Mouse (Mus musculus) forebrain, embryonic 16.5 days (tissue): ENCODE measurements at regions not wholly inside any gene's neighbourhood (a gene's known extent, or its start where the extent isn't known, plus 50 kb on each side); places are given as distances from the start of the nearest gene placed in this dataset.

Source experiments
- ATAC-seq: fragments of 200-750 bp; cut with Nextera tagmentation; 2 replicates; pipeline ENCODE4 v1.8.0; 2017; ENCODE audit warnings: mild to moderate bottlenecking, moderate library complexity
- H3K27ac ChIP-seq: fragments of 300-500 bp; sonication (generic); 2 replicates; pipeline ENCODE4 v1.5.1; 2014; ENCODE audit warnings: low read length, control low read depth
- H3K27me3 ChIP-seq: fragments of 300-500 bp; sonication (generic); replicated peaks from 2 replicates; pipeline ENCODE4 v1.6.1; 2014; ENCODE audit warnings: low read length; ENCODE audit not compliant: control insufficient read depth, insufficient read depth
- H3K36me3 ChIP-seq: fragments of 300-500 bp; sonication (generic); 2 replicates; pipeline ENCODE4 v1.6.1; 2014; ENCODE audit not compliant: control insufficient read depth, insufficient read depth
- H3K4me1 ChIP-seq: fragments of 300-500 bp; sonication (generic); replicated peaks from 2 replicates; pipeline ENCODE4 v1.6.1; 2014; ENCODE audit warnings: low read length; ENCODE audit not compliant: control insufficient read depth, insufficient read depth
- H3K4me2 ChIP-seq: fragments of 300-500 bp; sonication (generic); 2 replicates; pipeline ENCODE4 v1.6.1; 2014; ENCODE audit warnings: mild to moderate bottlenecking, low read length, control low read depth
- H3K4me3 ChIP-seq: fragments of 300-500 bp; sonication (generic); replicated peaks from 2 replicates; pipeline ENCODE4 v1.5.1; 2014; ENCODE audit warnings: mild to moderate bottlenecking, low read length, control low read depth
- H3K9ac ChIP-seq: fragments of 300-500 bp; sonication (generic); replicated peaks from 2 replicates; pipeline ENCODE4 v1.6.1; 2014; ENCODE audit warnings: low read depth, low read length, control low read depth
- H3K9me3 ChIP-seq: fragments of 300-500 bp; sonication (generic); 2 replicates; pipeline ENCODE4 v1.6.1; 2016; ENCODE audit warnings: low read length; ENCODE audit not compliant: control insufficient read depth
- WGBS: fragments of 180-500 bp; shearing (Covaris S2); extraction: QIAGEN DNeasy Blood & Tissue Kit; methylation state at CpG from one replicate; pipeline ENCODE4 v1.1.7; 2014; 5-methylcytosine and 5-hydroxymethylcytosine counted together

DNA sequence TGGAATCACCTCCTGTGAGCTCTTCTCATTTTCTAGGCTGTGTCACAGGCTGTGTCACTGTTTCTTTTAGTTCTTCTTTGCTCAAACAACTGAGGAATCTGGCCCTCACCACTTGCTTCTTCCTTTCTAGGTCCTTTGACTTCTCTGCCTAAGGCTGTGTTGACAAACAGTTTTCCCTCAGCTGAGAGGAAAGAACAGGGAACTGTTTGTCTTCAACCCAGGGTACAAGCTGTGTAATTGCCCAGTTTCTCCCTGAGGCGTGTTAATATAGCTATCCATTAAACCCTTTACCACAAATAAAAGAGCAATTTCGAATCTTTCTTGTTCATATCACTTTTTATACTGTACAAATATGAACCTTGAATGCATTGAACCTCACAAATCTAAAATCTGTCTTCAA lies 542.1 kb downstream of the Nyap2 start:
- 79% methylated on average over 2 of the region's 2 CpGs for WGBS
- ATAC-seq, result no peak
- no peaks in the 10 kb centered on the region for H3K27me3 ChIP-seq
- H3K4me3 ChIP-seq, result no peak overlapping the region
- no peaks in the 10 kb centered on the region for H3K9me3 ChIP-seq
- no peak overlapping the region for H3K27ac ChIP-seq
- no peaks in the 10 kb centered on the region for H3K4me1 ChIP-seq
- no peak overlapping the region for H3K4me2 ChIP-seq
- no peaks in the 10 kb centered on the region for H3K36me3 ChIP-seq
- no peak overlapping the region for H3K9ac ChIP-seq

DNA sequence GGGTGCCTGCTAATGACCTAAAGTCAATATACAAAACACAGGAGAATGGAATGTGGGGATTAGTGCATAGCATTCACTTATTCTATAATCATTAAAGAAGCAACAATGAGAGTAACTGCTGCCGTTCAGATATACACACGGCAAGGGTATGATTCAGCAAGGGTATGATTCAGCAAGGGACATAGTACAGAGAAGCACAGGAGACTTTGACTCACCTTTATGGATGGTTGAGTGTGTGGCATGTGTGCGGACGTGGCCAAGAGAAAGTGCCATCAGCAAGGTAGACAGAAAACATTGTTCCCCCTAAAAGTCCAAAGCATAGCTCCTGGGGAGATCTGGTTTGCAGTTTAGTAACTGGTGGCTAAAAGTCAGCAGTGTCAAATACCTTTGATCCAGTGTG lies 547.4 kb downstream of the Nyap2 start:
- Histone ChIP-seq H3K27ac (no peak overlapping the region), H3K4me2 (no peak overlapping the region), H3K9me3 (no peaks in the 10 kb centered on the region), H3K9ac (no peak overlapping the region), H3K4me3 (no peak overlapping the region), H3K27me3 (no peaks in the 10 kb centered on the region), H3K4me1 (no peaks in the 10 kb centered on the region), H3K36me3 (no peaks in the 10 kb centered on the region)
- 58% methylated on average over 4 of the region's 4 CpGs for WGBS
- ATAC-seq, result no peak

DNA sequence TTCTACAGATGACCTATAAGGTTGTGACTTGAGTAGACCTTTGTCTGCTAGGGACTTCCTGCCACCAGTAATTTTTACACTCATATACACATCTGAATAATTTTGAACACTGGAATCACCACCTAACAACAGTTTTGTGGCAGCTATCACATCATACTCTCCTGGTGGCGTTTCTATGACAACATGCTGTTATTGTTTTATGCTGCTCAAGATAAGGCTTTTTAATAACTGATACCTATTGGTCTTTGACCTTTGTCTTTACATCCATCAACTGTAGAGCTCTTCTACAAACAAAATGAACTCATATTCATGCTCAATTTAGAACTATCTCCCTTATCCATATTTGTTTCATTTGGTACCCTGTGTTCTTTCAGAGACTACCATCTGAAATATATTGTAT lies 556.0 kb downstream of the Nyap2 start:
- H3K4me1 ChIP-seq, result no peaks in the 10 kb centered on the region
- ATAC-seq, result no peak
- H3K9ac ChIP-seq, result no peak overlapping the region
- no peaks in the 10 kb centered on the region for H3K36me3 ChIP-seq
- no peak overlapping the region for H3K4me2 ChIP-seq
- no peak overlapping the region for H3K4me3 ChIP-seq
- 81% methylated on average over 1 of the region's 1 CpGs for WGBS
- H3K9me3 ChIP-seq, result no peaks in the 10 kb centered on the region
- no peak overlapping the region for H3K27ac ChIP-seq
- no peaks in the 10 kb centered on the region for H3K27me3 ChIP-seq

GRCm38 (mm10) chr1:81637357-81637756 lies 560.6 kb downstream of the Nyap2 start:
- Histone ChIP-seq H3K36me3 (no peaks in the 10 kb centered on the region), H3K4me1 (no peaks in the 10 kb centered on the region), H3K9ac (no peak overlapping the region), H3K27ac (no peak overlapping the region), H3K4me2 (no peak overlapping the region), H3K4me3 (no peak overlapping the region), H3K9me3 (no peaks in the 10 kb centered on the region), H3K27me3 (no peaks in the 10 kb centered on the region)
- ATAC-seq, result no peak
- 89% methylated on average over 5 of the region's 5 CpGs for WGBS

- ATAC-seq, result peak; percentile 43; the same call in 1 of the 2 replicates
- Histone ChIP-seq H3K4me1 (no peaks in the 10 kb centered on the region), H3K27ac (no peak overlapping the region), H3K36me3 (no peaks in the 10 kb centered on the region), H3K4me3 (no peak overlapping the region), H3K4me2 (no peak overlapping the region), H3K27me3 (no peaks in the 10 kb centered on the region), H3K9ac (no peak overlapping the region), H3K9me3 (no peaks in the 10 kb centered on the region)
- 84% methylated on average over 9 of the region's 9 CpGs for WGBS
Observed at GRCm38 (mm10) chr1:81652990-81653717, 576.4 kb downstream of the Nyap2 start.

DNA sequence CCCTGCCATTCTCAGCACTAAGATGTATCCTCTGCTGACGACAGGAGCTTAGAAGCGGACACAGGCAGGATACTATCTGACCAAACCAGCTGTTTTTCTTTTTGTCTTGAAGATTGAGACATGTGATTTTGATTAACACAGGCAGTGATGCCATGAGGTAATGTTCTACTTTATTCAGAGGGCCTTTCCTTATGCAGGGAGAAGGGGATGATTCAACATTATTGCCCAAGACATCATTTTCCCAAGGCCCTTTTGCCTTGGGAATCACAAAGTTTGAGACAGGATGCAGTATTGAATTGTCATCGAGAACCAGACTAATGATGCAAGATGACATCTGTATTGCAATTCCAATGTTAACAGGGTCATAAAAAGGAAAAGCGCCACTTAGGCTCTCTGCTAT lies 571.7 kb upstream of the Gm9747 start:
- no peak for ATAC-seq
- Histone ChIP-seq H3K27ac (no peak overlapping the region), H3K4me1 (no peaks in the 10 kb centered on the region), H3K9me3 (no peaks in the 10 kb centered on the region), H3K4me2 (no peak overlapping the region), H3K4me3 (no peak overlapping the region), H3K36me3 (no peaks in the 10 kb centered on the region), H3K27me3 (no peaks in the 10 kb centered on the region), H3K9ac (no peak overlapping the region)
- 77% methylated on average over 4 of the region's 4 CpGs for WGBS

GRCm38 (mm10) chr1:81671142-81671541 lies 561.8 kb upstream of the Gm9747 start:
- Histone ChIP-seq H3K36me3 (no peaks in the 10 kb centered on the region), H3K27ac (no peak overlapping the region), H3K9ac (no peak overlapping the region), H3K27me3 (no peaks in the 10 kb centered on the region), H3K9me3 (no peaks in the 10 kb centered on the region), H3K4me3 (no peak overlapping the region), H3K4me2 (no peak overlapping the region), H3K4me1 (no peaks in the 10 kb centered on the region)
- 83% methylated on average over 2 of the region's 2 CpGs for WGBS
- no peak for ATAC-seq

DNA sequence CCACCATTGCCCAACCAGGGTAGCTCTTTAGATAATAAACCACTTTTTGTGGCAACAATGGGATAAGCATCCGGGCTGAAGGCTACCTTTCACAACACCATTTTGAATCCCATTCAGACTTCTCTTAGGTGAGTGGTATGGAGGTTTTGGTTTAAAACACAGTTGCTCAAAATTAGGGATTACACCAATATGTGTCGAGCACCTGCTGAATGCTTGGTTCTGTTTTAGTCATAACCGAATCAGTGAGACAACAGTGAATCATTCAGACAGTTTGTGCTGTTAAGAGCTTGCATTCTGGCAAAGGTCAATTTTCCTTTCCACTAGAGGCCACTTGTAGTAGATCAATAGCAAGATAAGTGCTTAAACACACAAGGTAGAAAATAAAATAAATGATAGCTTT lies 561.2 kb upstream of the Gm9747 start:
- ATAC-seq, result no peak
- no peak overlapping the region for H3K4me2 ChIP-seq
- H3K36me3 ChIP-seq, result no peaks in the 10 kb centered on the region
- 89% methylated on average over 3 of the region's 3 CpGs for WGBS
- H3K9ac ChIP-seq, result no peak overlapping the region
- no peaks in the 10 kb centered on the region for H3K4me1 ChIP-seq
- no peak overlapping the region for H3K27ac ChIP-seq
- no peaks in the 10 kb centered on the region for H3K27me3 ChIP-seq
- no peak overlapping the region for H3K4me3 ChIP-seq
- H3K9me3 ChIP-seq, result no peaks in the 10 kb centered on the region

DNA sequence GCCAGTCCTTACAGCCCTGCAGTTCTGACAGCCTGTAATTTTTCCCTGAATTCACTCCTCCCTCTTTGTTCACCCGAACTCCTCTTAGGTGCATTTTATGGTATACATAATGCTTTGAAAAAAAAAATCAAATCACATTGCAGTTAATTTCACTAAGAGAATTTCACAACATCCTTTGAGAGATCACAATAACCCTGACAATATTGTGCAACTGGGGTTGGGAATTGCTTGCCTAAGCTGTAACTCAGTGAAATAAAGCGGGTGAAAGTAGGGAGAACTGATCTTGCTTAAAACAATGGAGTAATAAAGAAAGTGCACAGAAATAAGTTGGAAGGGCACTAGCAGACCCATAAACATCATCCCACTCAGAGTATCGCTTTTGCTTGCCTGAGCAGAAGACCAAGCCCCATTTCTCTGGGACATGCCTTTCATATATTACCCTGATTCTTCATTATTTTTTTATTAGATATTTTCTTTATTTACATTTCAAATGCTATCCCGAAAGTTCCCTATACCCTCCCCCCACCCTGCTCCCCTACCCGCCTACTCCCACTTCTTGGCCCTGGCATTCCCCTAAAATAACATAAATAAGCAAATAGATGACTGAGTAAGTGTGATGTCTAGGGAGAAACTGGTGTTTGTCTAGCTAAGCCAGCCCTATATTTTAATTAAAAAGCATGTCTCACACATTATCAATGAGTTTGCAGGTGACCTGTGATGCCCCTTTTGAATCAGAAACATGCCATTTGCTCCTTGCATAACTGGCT lies 557.2 kb upstream of the Gm9747 start:
- H3K4me2 ChIP-seq, result no peak overlapping the region
- H3K4me3 ChIP-seq, result no peak overlapping the region
- H3K9me3 ChIP-seq, result no peaks in the 10 kb centered on the region
- no peaks in the 10 kb centered on the region for H3K36me3 ChIP-seq
- no peaks in the 10 kb centered on the region for H3K27me3 ChIP-seq
- WGBS, result 78% methylated on average over 5 of the region's 5 CpGs
- ATAC-seq, result no peak
- no peak overlapping the region for H3K9ac ChIP-seq
- H3K4me1 ChIP-seq, result no peaks in the 10 kb centered on the region
- no peak overlapping the region for H3K27ac ChIP-seq
